Comparison of ENCODE assay signal across 9 mouse cellular contexts in the genomic region with DNA sequence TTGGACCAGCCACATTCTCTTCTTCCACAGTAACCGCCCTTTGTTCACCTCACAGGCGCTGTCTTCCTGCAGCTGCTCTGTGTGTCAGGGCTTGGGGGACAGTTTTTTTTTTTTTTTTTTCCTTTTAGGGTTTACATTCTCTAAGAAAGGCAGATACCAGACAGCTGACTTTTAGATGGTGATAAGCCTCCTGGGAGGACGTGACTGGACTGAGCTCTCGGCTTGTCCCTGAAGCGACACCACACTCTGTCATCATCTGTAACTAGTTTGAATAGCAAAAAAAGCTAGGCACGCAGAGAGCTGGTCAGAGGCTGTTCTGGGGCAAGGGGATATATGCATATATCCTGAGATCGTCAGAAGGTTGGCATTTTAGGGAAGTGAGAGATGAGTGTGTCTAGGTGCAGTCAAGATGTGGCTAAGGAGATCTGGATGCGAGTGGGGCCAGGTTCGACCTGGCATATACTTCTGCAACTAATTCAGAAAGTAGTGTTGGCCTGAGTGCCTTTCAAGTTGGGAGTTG. TPM values are rescaled to one million over a fixed set of nuclear protein-coding genes. Genes with fewer than 3 reads are reported as not detected.
A peak's percentile ranks its signal among the peaks of the same experiment; 100 is the strongest.
DNase-seq lines count a peak whose midpoint lies in the region; ATAC-seq lines count a peak whose summit lies in the region.
"Had no signal": no experiment of that assay in that cellular context is flagged by ENCODE, and none has a peak within 500 bp of the region (broad histone marks: within the 10 kb centered on the region; RNA-seq: fewer than 3 reads in every experiment).

No protein-coding gene starts in this region.

- H3K4me3 ChIP-seq in midbrain, embryonic 11.5 days (ENCODE audit: low read depth, low read length), result no peak overlapping the region
- H3K4me3 ChIP-seq in midbrain, embryonic 16.5 days (ENCODE audit: low read depth, low read length), result no peak overlapping the region
- no peak overlapping the region for H3K4me3 ChIP-seq in limb, embryonic 13.5 days

- WGBS in midbrain, embryonic 11.5 days, result 47% methylated on average over 9 of the region's 9 CpGs
- WGBS in midbrain, embryonic 16.5 days, result 32% methylated on average over 9 of the region's 9 CpGs
- WGBS in limb, embryonic 13.5 days, result 49% methylated on average over 9 of the region's 9 CpGs

- no peaks in the 10 kb centered on the region for H3K36me3 ChIP-seq in midbrain, embryonic 11.5 days (ENCODE audit: control insufficient read depth, insufficient read depth, low read length)
- no peaks in the 10 kb centered on the region for H3K36me3 ChIP-seq in midbrain, embryonic 16.5 days (ENCODE audit: control insufficient read depth, insufficient read depth, low read length)
- H3K36me3 ChIP-seq in limb, embryonic 13.5 days, result no peaks in the 10 kb centered on the region

- peak; percentile 75 for ATAC-seq in midbrain, embryonic 11.5 days (ENCODE audit: low FRiP score)
- no peak for ATAC-seq in midbrain, embryonic 16.5 days
- peak; percentile 57; the same call in 1 of the 2 replicates for ATAC-seq in limb, embryonic 13.5 days (ENCODE audit: low FRiP score, low read depth)
- ATAC-seq in activated CD4-positive, CD25-positive, alpha-beta regulatory T cell, adult 4 months, result no peak

- no peaks in the 10 kb centered on the region for H3K27me3 ChIP-seq in midbrain, embryonic 11.5 days (ENCODE audit: control insufficient read depth, insufficient read depth, low read length)
- no peaks in the 10 kb centered on the region for H3K27me3 ChIP-seq in midbrain, embryonic 16.5 days (ENCODE audit: control insufficient read depth, insufficient read depth, low read depth, low read length)
- no peaks in the 10 kb centered on the region for H3K27me3 ChIP-seq in limb, embryonic 13.5 days

- H3K9ac ChIP-seq in midbrain, embryonic 11.5 days (ENCODE audit: low read length), result peak overlapping the region; percentile 46
- no peak overlapping the region for H3K9ac ChIP-seq in midbrain, embryonic 16.5 days (ENCODE audit: low read depth, low read length)
- no peak overlapping the region for H3K9ac ChIP-seq in limb, embryonic 13.5 days

- DNase-seq in adrenal gland, postnatal 10 days, result peak; percentile 26
- no peak for DNase-seq in adrenal gland, postnatal 4 days (ENCODE audit: low spot score in 2 of 2)
- peak; percentile 89 for DNase-seq in midbrain, embryonic 11.5 days (ENCODE audit: low spot score, missing footprints)
- peak; percentile 64 for DNase-seq in thymus, postnatal 0 days (ENCODE audit: low spot score)
- DNase-seq in gastrocnemius, postnatal 4 days (ENCODE audit: low spot score in 2 of 2), result no peak
- DNase-seq: kidney, adult 8-10 months had no signal

- peak overlapping the region; percentile 8; the same call in 1 of the 2 replicates for H3K4me2 ChIP-seq in midbrain, embryonic 11.5 days
- H3K4me2 ChIP-seq in midbrain, embryonic 16.5 days (ENCODE audit: low read length), result no peak overlapping the region; the same call in 1 of the 2 replicates
- no peak overlapping the region for H3K4me2 ChIP-seq in limb, embryonic 13.5 days (replicated peaks)

- no peaks in the 10 kb centered on the region for H3K9me3 ChIP-seq in midbrain, embryonic 11.5 days (ENCODE audit: control insufficient read depth, low read length)
- no peaks in the 10 kb centered on the region for H3K9me3 ChIP-seq in midbrain, embryonic 16.5 days (replicated peaks; ENCODE audit: control insufficient read depth, low read length, poor library complexity, severe bottlenecking)
- H3K9me3 ChIP-seq in limb, embryonic 13.5 days, result no peaks in the 10 kb centered on the region

- H3K27ac ChIP-seq in midbrain, embryonic 11.5 days (ENCODE audit: low read depth, low read length), result peak overlapping the region; percentile 28
- no peak overlapping the region for H3K27ac ChIP-seq in midbrain, embryonic 16.5 days (ENCODE audit: low read length)
- H3K27ac ChIP-seq in limb, embryonic 13.5 days, result no peak overlapping the region

- H3K4me1 ChIP-seq in midbrain, embryonic 11.5 days (ENCODE audit: control insufficient read depth, insufficient read depth, low read length), result peaks cover 27% of the 10 kb centered on the region
- peaks cover 28% of the 10 kb centered on the region for H3K4me1 ChIP-seq in midbrain, embryonic 16.5 days (ENCODE audit: control insufficient read depth, insufficient read depth, low read length)
- peaks cover 30% of the 10 kb centered on the region for H3K4me1 ChIP-seq in limb, embryonic 13.5 days

RNA-seq across cellular contexts. Expression of gene Ccdc6, which starts 23.0 kb away (rescaled TPM):
- 10 to 100 TPM; 46.9 to 56.7 TPM for total RNA-seq in adrenal gland, postnatal 10 days (2021)
- total RNA-seq in adrenal gland, postnatal 4 days (2021), result 10 to 100 TPM; 58.8 to 65.0 TPM
- polyA plus RNA-seq in midbrain, embryonic 11.5 days (2014; fragmentation: Nextera tagmentation; extraction: Ambion mirVana), result 22.3 and 23.5 TPM in 2 replicates
- 22.1 and 26.1 TPM in 2 replicates for polyA plus RNA-seq in midbrain, embryonic 16.5 days (2015; fragmentation: Nextera tagmentation; extraction: Ambion mirVana)
- polyA plus RNA-seq in limb, embryonic 13.5 days (2015; fragmentation: Nextera tagmentation; extraction: Ambion mirVana), result 18.9 and 19.6 TPM in 2 replicates
- 14.7 and 16.4 TPM in 2 replicates for polyA plus RNA-seq in thymus, postnatal 0 days (2015; fragmentation: Nextera tagmentation; extraction: Ambion mirVana)
- 10 to 100 TPM; 26.0 to 27.6 TPM for polyA plus RNA-seq in activated CD4-positive, CD25-positive, alpha-beta regulatory T cell, adult 4 months (2017; shearing (Covaris generic))
- 10 to 100 TPM; 65.3 to 73.4 TPM for total RNA-seq in gastrocnemius, postnatal 4 days (2021)

Comparison
In these comparisons a context has a peak if more than half of its experiments do, and no peak if none do; other contexts are left out.
1. DNase-seq: peak in adrenal gland, postnatal 10 days (single experiment), midbrain, embryonic 11.5 days (single experiment) and thymus, postnatal 0 days (single experiment); none in adrenal gland, postnatal 4 days (0 of 2) and gastrocnemius, postnatal 4 days (0 of 2).
2. ATAC-seq: peak in midbrain, embryonic 11.5 days (single experiment) and limb, embryonic 13.5 days (single experiment); none in midbrain, embryonic 16.5 days (single experiment) and activated CD4-positive, CD25-positive, alpha-beta regulatory T cell, adult 4 months (single experiment).